ENCODE assay signal across 8 mouse cellular contexts in genomic region chr11:78803587-78804316, GRCm38 (mm10). TPM values are rescaled to one million over a fixed set of nuclear protein-coding genes. Genes with fewer than 3 reads are reported as not detected.
DNase-seq lines count a peak whose midpoint lies in the region; TF ChIP-seq lines count a peak whose summit lies in the region.

No protein-coding gene starts in this region.

- H3K4me3 ChIP-seq in layer of hippocampus, adult 2 months, result no peak overlapping the region

- intact Hi-C loops in gastrocnemius, postnatal 14 days (cut with DNase I; ENCODE audit: low total_unique reads), result no loop called here
- intact Hi-C loops in left cerebral cortex, postnatal 14 days (cut with DNase I), result no loop called here

- TF ChIP-seq CTCF in layer of hippocampus, adult 2 months (conservative IDR thresholded peaks at IDR 0.05), result no peak

- H3K27ac ChIP-seq in layer of hippocampus, adult 2 months, result no peak overlapping the region

- DNase-seq in spleen, adult 12 weeks (ENCODE audit: low spot score), result peak; percentile 20
- DNase-seq in spleen, adult 18-20 months, result no peak
- peak; percentile 67 for DNase-seq in brain, adult 2 months (ENCODE audit: low read depth, low spot score)
- peak; percentile 40 for DNase-seq in gastrocnemius, postnatal 14 days
- DNase-seq in kidney, postnatal 14 days, result peak; percentile 44
- DNase-seq in ovary, postnatal 36 days (ENCODE audit: low spot score), result peak; percentile 83
- no peak for DNase-seq in left cerebral cortex, postnatal 14 days (ENCODE audit: low spot score in 2 of 2)
- DNase-seq in layer of hippocampus, adult 2 months (ENCODE audit: low spot score in 2 of 2), result no peak

RNA-seq across cellular contexts. Expression of gene Lyrm9, which starts 22.6 kb away (rescaled TPM):
- total RNA-seq in gastrocnemius, postnatal 14 days (2021), result 10 to 100 TPM; 11.5 to 14.2 TPM
- total RNA-seq in left cerebral cortex, postnatal 14 days (2021), result 10 to 100 TPM; 29.3 to 29.4 TPM
- 10 to 100 TPM; 20.6 to 22.0 TPM for total RNA-seq in layer of hippocampus, adult 2 months (2021)

RNA-seq across cellular contexts. Expression of gene Ccnq, which starts 52.2 kb away (rescaled TPM):
- total RNA-seq in gastrocnemius, postnatal 14 days (2021), result 10 to 100 TPM in 1 of 2 experiments, 1 to 10 TPM in 1; 9.4 to 13.1 TPM
- 10 to 100 TPM; 18.2 to 20.0 TPM for total RNA-seq in left cerebral cortex, postnatal 14 days (2021)
- total RNA-seq in layer of hippocampus, adult 2 months (2021), result 10 to 100 TPM; 20.0 to 20.7 TPM

Comparison
In these comparisons a context has a peak if more than half of its experiments do, and no peak if none do; other contexts are left out.
1. DNase-seq: peak in spleen, adult 12 weeks (single experiment), brain, adult 2 months (single experiment), gastrocnemius, postnatal 14 days (single experiment), kidney, postnatal 14 days (single experiment) and ovary, postnatal 36 days (single experiment); none in spleen, adult 18-20 months (0 of 2), left cerebral cortex, postnatal 14 days (0 of 2) and layer of hippocampus, adult 2 months (0 of 2).